Mouse (Mus musculus): ENCODE measurements around the gene Adamtsl4. TPM values are rescaled to one million over a fixed set of nuclear protein-coding genes. Genes with fewer than 3 reads are reported as not detected.
"Not testable (repeated sequence)": the region's sequence is repeated elsewhere in the genome, so short reads cannot be mapped to it uniquely, and the experiment has no call there.

The Adamtsl4 gene
- total RNA-seq, 2 experiments from 2014 or later: 7.0 to 7.9 TPM

GRCm38 (mm10) chr3:95660788-95661478, 26.8 kb downstream of the Adamtsl4 start:
- no peak for DNase-seq (ENCODE audit: low spot score in 2 of 2)
- Histone ChIP-seq H3K27ac (peak overlapping the region; percentile 99), H3K4me3 (peak overlapping the region; percentile 77)
- TF ChIP-seq CTCF (conservative IDR thresholded peaks at IDR 0.05): no peak

GRCm38 (mm10) chr3:95659948-95660347, 27.8 kb downstream of the Adamtsl4 start:
- DNase-seq (ENCODE audit: low spot score in 2 of 2): no peak
- TF ChIP-seq CTCF (conservative IDR thresholded peaks at IDR 0.05): no peak
- H3K27ac ChIP-seq: peak overlapping the region; percentile 99
- H3K4me3 ChIP-seq: peak overlapping the region; percentile 77

- peak overlapping the region; percentile 99 for H3K27ac ChIP-seq
- no peak; the same call in 1 of the 2 replicates for TF ChIP-seq CTCF (conservative IDR thresholded peaks at IDR 0.05)
- peak overlapping the region; percentile 77 for H3K4me3 ChIP-seq
- peak; percentile 44 to 54 for DNase-seq (ENCODE audit: low spot score in 2 of 2)
These were observed 28.6 kb downstream of the Adamtsl4 start for GRCm38 (mm10) chr3:95658868-95659712.

GRCm38 (mm10) chr3:95658236-95658867, 29.4 kb downstream of the Adamtsl4 start, which contains the start of gene Mcl1:
Gene Mcl1 (plus strand): TSS chr3:95658788.
- peak; percentile 94 to 95 for DNase-seq (ENCODE audit: low spot score in 2 of 2)
- Histone ChIP-seq H3K27ac (peak within 1 kb of the TSS; percentile 99), H3K4me3 (peak within 1 kb of the TSS; percentile 77)
- TF ChIP-seq CTCF (conservative IDR thresholded peaks at IDR 0.05): peak; percentile 23; the same call in 1 of the 2 replicates

- DNase-seq (ENCODE audit: low spot score in 2 of 2): no peak
- Histone ChIP-seq H3K4me3 (peak overlapping the region; percentile 77; the same call in 1 of the 2 replicates), H3K27ac (no peak overlapping the region)
- no peak for TF ChIP-seq CTCF (conservative IDR thresholded peaks at IDR 0.05)
These were observed 30.0 kb downstream of the Adamtsl4 start for GRCm38 (mm10) chr3:95657711-95658110.

- TF ChIP-seq CTCF (conservative IDR thresholded peaks at IDR 0.05): no peak
These were observed 30.6 kb downstream of the Adamtsl4 start for GRCm38 (mm10) chr3:95657108-95657507.

GRCm38 (mm10) chr3:95655437-95655836, 32.3 kb downstream of the Adamtsl4 start:
- Histone ChIP-seq H3K4me3 (no peak overlapping the region), H3K27ac (no peak overlapping the region)
- no peak for TF ChIP-seq CTCF (conservative IDR thresholded peaks at IDR 0.05)
- no peak for DNase-seq (ENCODE audit: low spot score in 2 of 2)

More at GRCm38 (mm10) chr3:95657108-95657507, 30.6 kb downstream of the Adamtsl4 start:
- Histone ChIP-seq H3K27ac (no peak overlapping the region), H3K4me3 (no peak overlapping the region)
- DNase-seq (ENCODE audit: low spot score in 2 of 2): no peak

- not testable (repeated sequence) for H3K27ac ChIP-seq; DNase-seq (ENCODE audit: low spot score in 2 of 2); H3K4me3 ChIP-seq
These were observed 33.3 kb downstream of the Adamtsl4 start for GRCm38 (mm10) chr3:95654371-95654770.

- no peak overlapping the region for H3K4me3 ChIP-seq
- 0 out of 2 replicates have a peak overlapping the region, but pooled peaks have one; percentile 7 for H3K27ac ChIP-seq
- no peak for TF ChIP-seq CTCF (conservative IDR thresholded peaks at IDR 0.05)
- DNase-seq (ENCODE audit: low spot score in 2 of 2): peak in 1 of 2 experiments; percentile 16
These were observed 34.2 kb downstream of the Adamtsl4 start for GRCm38 (mm10) chr3:95653473-95654034.

GRCm38 (mm10) chr3:95652871-95653270, 34.8 kb downstream of the Adamtsl4 start:
- no peak overlapping the region for H3K4me3 ChIP-seq
- no peak for TF ChIP-seq CTCF (conservative IDR thresholded peaks at IDR 0.05)
- DNase-seq (ENCODE audit: low spot score in 2 of 2): no peak
- H3K27ac ChIP-seq: no peak overlapping the region

GRCm38 (mm10) chr3:95652204-95652811, 35.4 kb downstream of the Adamtsl4 start:
- no peak for DNase-seq (ENCODE audit: low spot score in 2 of 2)
- Histone ChIP-seq H3K4me3 (no peak overlapping the region), H3K27ac (no peak overlapping the region)
- TF ChIP-seq CTCF (conservative IDR thresholded peaks at IDR 0.05): peak; percentile 19; the same call in 1 of the 2 replicates

Measured in layer of hippocampus, adult 2 months (tissue).